Mouse (Mus musculus): ENCODE data around the gene Dock4. TPM values are rescaled to one million over a fixed set of nuclear protein-coding genes. Genes with fewer than 3 reads are reported as not detected.

Dock4 gene
- polyA plus RNA-seq, 1 experiment = 12.7 TPM

- Histone ChIP-seq H3K36me3 (ENCODE audit: control insufficient read depth, insufficient read depth, low read length, poor library complexity, severe bottlenecking) (no peaks in the 10 kb centered on the region), H3K4me3 (ENCODE audit: low read depth, low read length) (no peak overlapping the region), H3K27ac (ENCODE audit: insufficient read depth, low read length) (no peak overlapping the region), H3K9ac (ENCODE audit: low read depth, poor library complexity, severe bottlenecking) (no peak overlapping the region), H3K27me3 (ENCODE audit: control insufficient read depth, insufficient read depth, low read length, poor library complexity, severe bottlenecking) (no peaks in the 10 kb centered on the region), H3K4me1 (ENCODE audit: control insufficient read depth, insufficient read depth, low read length) (no peaks in the 10 kb centered on the region), H3K9me3 (replicated peaks; ENCODE audit: control insufficient read depth, insufficient read depth, low read length, poor library complexity, severe bottlenecking) (no peaks in the 10 kb centered on the region)
- TF ChIP-seq EP300 (IDR thresholded peaks at IDR 0.05; ENCODE audit: insufficient read depth, low read depth, low read length) = no peak
- no peak for TF ChIP-seq CTCF (IDR thresholded peaks at IDR 0.05; ENCODE audit: low read depth, low read length)
- TF ChIP-seq POLR2A (IDR thresholded peaks at IDR 0.05; ENCODE audit: insufficient read depth, low read length) = no peak
These were observed 245.7 kb downstream of the Dock4 start for GRCm38 (mm10) chr12:40691444-40691843.

- no peak overlapping the region for H3K4me3 ChIP-seq (ENCODE audit: low read depth, low read length)
- H3K9ac ChIP-seq (ENCODE audit: low read depth, poor library complexity, severe bottlenecking) = no peak overlapping the region
- H3K27ac ChIP-seq (ENCODE audit: insufficient read depth, low read length) = no peak overlapping the region
- H3K36me3 ChIP-seq (ENCODE audit: control insufficient read depth, insufficient read depth, low read length, poor library complexity, severe bottlenecking) = no peaks in the 10 kb centered on the region
- no peaks in the 10 kb centered on the region for H3K4me1 ChIP-seq (ENCODE audit: control insufficient read depth, insufficient read depth, low read length)
- TF ChIP-seq EP300 (IDR thresholded peaks at IDR 0.05; ENCODE audit: insufficient read depth, low read depth, low read length) = no peak
- TF ChIP-seq CTCF (IDR thresholded peaks at IDR 0.05; ENCODE audit: low read depth, low read length) = no peak
- no peak for TF ChIP-seq POLR2A (IDR thresholded peaks at IDR 0.05; ENCODE audit: insufficient read depth, low read length)
- no peaks in the 10 kb centered on the region for H3K9me3 ChIP-seq (replicated peaks; ENCODE audit: control insufficient read depth, insufficient read depth, low read length, poor library complexity, severe bottlenecking)
- no peaks in the 10 kb centered on the region for H3K27me3 ChIP-seq (ENCODE audit: control insufficient read depth, insufficient read depth, low read length, poor library complexity, severe bottlenecking)
These were observed 248.4 kb downstream of the Dock4 start for GRCm38 (mm10) chr12:40694082-40694721.

GRCm38 (mm10) chr12:40698330-40698729 is 252.6 kb downstream of the Dock4 start:
- H3K4me1 ChIP-seq (ENCODE audit: control insufficient read depth, insufficient read depth, low read length) = no peaks in the 10 kb centered on the region
- H3K9me3 ChIP-seq (replicated peaks; ENCODE audit: control insufficient read depth, insufficient read depth, low read length, poor library complexity, severe bottlenecking) = no peaks in the 10 kb centered on the region
- H3K27me3 ChIP-seq (ENCODE audit: control insufficient read depth, insufficient read depth, low read length, poor library complexity, severe bottlenecking) = no peaks in the 10 kb centered on the region
- no peak overlapping the region for H3K9ac ChIP-seq (ENCODE audit: low read depth, poor library complexity, severe bottlenecking)
- no peak overlapping the region for H3K27ac ChIP-seq (ENCODE audit: insufficient read depth, low read length)
- no peak overlapping the region for H3K4me3 ChIP-seq (ENCODE audit: low read depth, low read length)
- H3K36me3 ChIP-seq (ENCODE audit: control insufficient read depth, insufficient read depth, low read length, poor library complexity, severe bottlenecking) = no peaks in the 10 kb centered on the region
- TF ChIP-seq POLR2A (IDR thresholded peaks at IDR 0.05; ENCODE audit: insufficient read depth, low read length) (no peak), EP300 (IDR thresholded peaks at IDR 0.05; ENCODE audit: insufficient read depth, low read depth, low read length) (no peak), CTCF (IDR thresholded peaks at IDR 0.05; ENCODE audit: low read depth, low read length) (no peak)

- Histone ChIP-seq H3K9ac (ENCODE audit: low read depth, poor library complexity, severe bottlenecking) (no peak overlapping the region), H3K9me3 (replicated peaks; ENCODE audit: control insufficient read depth, insufficient read depth, low read length, poor library complexity, severe bottlenecking) (no peaks in the 10 kb centered on the region), H3K27ac (ENCODE audit: insufficient read depth, low read length) (no peak overlapping the region), H3K4me1 (ENCODE audit: control insufficient read depth, insufficient read depth, low read length) (no peaks in the 10 kb centered on the region), H3K4me3 (ENCODE audit: low read depth, low read length) (no peak overlapping the region), H3K27me3 (ENCODE audit: control insufficient read depth, insufficient read depth, low read length, poor library complexity, severe bottlenecking) (no peaks in the 10 kb centered on the region), H3K36me3 (ENCODE audit: control insufficient read depth, insufficient read depth, low read length, poor library complexity, severe bottlenecking) (no peaks in the 10 kb centered on the region)
- TF ChIP-seq EP300 (IDR thresholded peaks at IDR 0.05; ENCODE audit: insufficient read depth, low read depth, low read length) = no peak
- no peak for TF ChIP-seq POLR2A (IDR thresholded peaks at IDR 0.05; ENCODE audit: insufficient read depth, low read length)
These were observed 256.6 kb downstream of the Dock4 start for GRCm38 (mm10) chr12:40702233-40702792.

GRCm38 (mm10) chr12:40704296-40704695 is 258.5 kb downstream of the Dock4 start:
- Histone ChIP-seq H3K36me3 (ENCODE audit: control insufficient read depth, insufficient read depth, low read length, poor library complexity, severe bottlenecking) (no peaks in the 10 kb centered on the region), H3K4me1 (ENCODE audit: control insufficient read depth, insufficient read depth, low read length) (no peaks in the 10 kb centered on the region), H3K9ac (ENCODE audit: low read depth, poor library complexity, severe bottlenecking) (no peak overlapping the region), H3K9me3 (replicated peaks; ENCODE audit: control insufficient read depth, insufficient read depth, low read length, poor library complexity, severe bottlenecking) (no peaks in the 10 kb centered on the region), H3K27ac (ENCODE audit: insufficient read depth, low read length) (no peak overlapping the region), H3K27me3 (ENCODE audit: control insufficient read depth, insufficient read depth, low read length, poor library complexity, severe bottlenecking) (no peaks in the 10 kb centered on the region), H3K4me3 (ENCODE audit: low read depth, low read length) (no peak overlapping the region)
- TF ChIP-seq EP300 (IDR thresholded peaks at IDR 0.05; ENCODE audit: insufficient read depth, low read depth, low read length) (no peak), CTCF (IDR thresholded peaks at IDR 0.05; ENCODE audit: low read depth, low read length) (no peak), POLR2A (IDR thresholded peaks at IDR 0.05; ENCODE audit: insufficient read depth, low read length) (no peak)

GRCm38 (mm10) chr12:40707108-40707507 is 261.4 kb downstream of the Dock4 start:
- Histone ChIP-seq H3K27ac (ENCODE audit: insufficient read depth, low read length) (no peak overlapping the region), H3K36me3 (ENCODE audit: control insufficient read depth, insufficient read depth, low read length, poor library complexity, severe bottlenecking) (no peaks in the 10 kb centered on the region), H3K27me3 (ENCODE audit: control insufficient read depth, insufficient read depth, low read length, poor library complexity, severe bottlenecking) (no peaks in the 10 kb centered on the region), H3K9me3 (replicated peaks; ENCODE audit: control insufficient read depth, insufficient read depth, low read length, poor library complexity, severe bottlenecking) (no peaks in the 10 kb centered on the region), H3K9ac (ENCODE audit: low read depth, poor library complexity, severe bottlenecking) (no peak overlapping the region), H3K4me3 (ENCODE audit: low read depth, low read length) (no peak overlapping the region), H3K4me1 (ENCODE audit: control insufficient read depth, insufficient read depth, low read length) (no peaks in the 10 kb centered on the region)
- no peak for TF ChIP-seq POLR2A (IDR thresholded peaks at IDR 0.05; ENCODE audit: insufficient read depth, low read length)
- no peak for TF ChIP-seq CTCF (IDR thresholded peaks at IDR 0.05; ENCODE audit: low read depth, low read length)
- TF ChIP-seq EP300 (IDR thresholded peaks at IDR 0.05; ENCODE audit: insufficient read depth, low read depth, low read length) = no peak
